Mouse (Mus musculus): ENCODE data around the gene Fip1l1.

DNA sequence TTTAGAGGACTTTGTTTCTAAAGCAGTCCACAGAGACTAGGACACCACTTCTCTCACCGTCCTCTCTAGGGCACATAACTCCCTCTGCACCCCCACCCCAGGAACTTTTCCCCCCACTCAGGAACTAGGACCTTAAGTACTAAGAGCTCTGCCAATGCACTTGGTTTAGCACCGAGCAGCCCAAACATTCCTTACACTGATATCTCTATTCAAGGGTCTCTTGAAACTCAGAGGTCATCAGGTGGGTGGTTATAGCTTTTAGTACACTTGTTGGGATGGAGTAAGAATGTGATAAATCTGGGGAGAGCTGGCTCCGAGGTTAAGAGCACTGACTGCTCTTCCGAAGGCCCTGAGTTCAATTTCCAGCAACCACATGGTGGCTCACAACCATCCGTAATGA lies 77.5 kb downstream of the Fip1l1 start:
- TF ChIP-seq POLR2A (IDR thresholded peaks at IDR 0.05; ENCODE audit: low read depth, low read length) (no peak), CTCF (IDR thresholded peaks at IDR 0.05; ENCODE audit: extremely low read depth, insufficient read depth, insufficient read length, insufficient replicate concordance) (no peak)

All from spleen, adult 2 months (tissue).